In genomic region chr5:73191765-73192164, GRCm38 (mm10) we compare ENCODE assay signal across 10 mouse cellular contexts.
DNase-seq lines count a peak whose midpoint lies in the region; ATAC-seq and TF ChIP-seq lines count a peak whose summit lies in the region.
"Had no signal": no experiment of that assay in that cellular context is flagged by ENCODE, and none has a peak within 500 bp of the region (broad histone marks: within the 10 kb centered on the region; RNA-seq: fewer than 3 reads in every experiment).

No protein-coding gene starts in this region.

- no peak overlapping the region for H3K9ac ChIP-seq in intestine, embryonic 15.5 days
- H3K9ac ChIP-seq: forebrain, embryonic 12.5 days had no signal

- H3K27ac ChIP-seq in intestine, embryonic 15.5 days = peak overlapping the region; percentile 3; the same call in 1 of the 2 replicates
- peak overlapping the region; percentile 96 for H3K27ac ChIP-seq in small intestine, adult 2 months (ENCODE audit: insufficient read depth, low read depth, low read length)
- H3K27ac ChIP-seq in hindbrain, embryonic 10.5 days = no peak overlapping the region
- H3K27ac ChIP-seq: forebrain, embryonic 12.5 days had no signal

- no peak for TF ChIP-seq CTCF in small intestine, adult 2 months (IDR thresholded peaks at IDR 0.05; ENCODE audit: extremely low read depth, insufficient read length, insufficient replicate concordance, low read depth, low read length)

- no peak for TF ChIP-seq POLR2A in small intestine, adult 2 months (IDR thresholded peaks at IDR 0.05; ENCODE audit: low read depth, low read length)

- H3K4me3 ChIP-seq in intestine, embryonic 15.5 days (replicated peaks) = no peak overlapping the region
- H3K4me3 ChIP-seq in small intestine, adult 2 months (ENCODE audit: low read depth, low read length) = peak overlapping the region; percentile 39; the same call in 1 of the 2 replicates
- H3K4me3 ChIP-seq in hindbrain, embryonic 10.5 days = no peak overlapping the region
- H3K4me3 ChIP-seq: forebrain, embryonic 12.5 days had no signal

- no peaks in the 10 kb centered on the region for H3K27me3 ChIP-seq in intestine, embryonic 15.5 days (replicated peaks)
- no peaks in the 10 kb centered on the region for H3K27me3 ChIP-seq in small intestine, adult 2 months (ENCODE audit: control insufficient read depth, insufficient read depth, low read length)
- H3K27me3 ChIP-seq in hindbrain, embryonic 10.5 days (ENCODE audit: insufficient read depth, poor library complexity, severe bottlenecking) = no peaks in the 10 kb centered on the region
- H3K27me3 ChIP-seq: forebrain, embryonic 12.5 days had no signal

- H3K36me3 ChIP-seq in intestine, embryonic 15.5 days = no peaks in the 10 kb centered on the region
- H3K36me3 ChIP-seq in small intestine, adult 2 months (ENCODE audit: control insufficient read depth, insufficient read depth, low read length) = 0 out of 2 replicates have a peak, but pooled peaks cover 3% of the 10 kb centered on the region
- H3K36me3 ChIP-seq in hindbrain, embryonic 10.5 days = peaks cover 37% of the 10 kb centered on the region

- peak; percentile 29 for DNase-seq in embryo, embryonic 10.5 days (ENCODE audit: low spot score)
- DNase-seq in embryo, embryonic 11 days = no peak
- peak; percentile 91 for DNase-seq in c-Kit-positive CD71-positive TER-119-positive erythroid progenitor cells, embryonic 14.5 days (ENCODE audit: low spot score)
- DNase-seq in urinary bladder, postnatal 25 days (ENCODE audit: low spot score) = no peak
- DNase-seq in left cerebral cortex, postnatal 14 days (ENCODE audit: low spot score in 2 of 2) = no peak
- no peak for DNase-seq in hindbrain, embryonic 10.5 days (ENCODE audit: low spot score)
- DNase-seq: cerebellum, adult 9-10 months had no signal

- WGBS in intestine, embryonic 15.5 days = 47% methylated on average over 11 of the region's 11 CpGs
- WGBS in small intestine, adult 2 months = 25% methylated on average over 11 of the region's 11 CpGs
- 83% methylated on average over 11 of the region's 11 CpGs for WGBS in hindbrain, embryonic 10.5 days

- intact Hi-C loops in left cerebral cortex, postnatal 14 days (cut with DNase I) = no loop called here

- H3K4me1 ChIP-seq in intestine, embryonic 15.5 days (replicated peaks) = peaks cover 17% of the 10 kb centered on the region; the same call in 1 of the 2 replicates
- H3K4me1 ChIP-seq in small intestine, adult 2 months (ENCODE audit: control insufficient read depth, insufficient read depth, insufficient read length, low read length) = peaks cover 17% of the 10 kb centered on the region; the same call in 1 of the 2 replicates
- peaks cover 20% of the 10 kb centered on the region for H3K4me1 ChIP-seq in hindbrain, embryonic 10.5 days (replicated peaks)

- peak; percentile 75 for ATAC-seq in intestine, embryonic 15.5 days

- no peak overlapping the region for H3K4me2 ChIP-seq in intestine, embryonic 15.5 days (replicated peaks)
- H3K4me2 ChIP-seq: forebrain, embryonic 12.5 days had no signal

- no peaks in the 10 kb centered on the region for H3K9me3 ChIP-seq in intestine, embryonic 15.5 days
- no peaks in the 10 kb centered on the region for H3K9me3 ChIP-seq in hindbrain, embryonic 10.5 days
- H3K9me3 ChIP-seq: forebrain, embryonic 12.5 days had no signal

Comparison
In these comparisons a context has a peak if more than half of its experiments do, and no peak if none do; other contexts are left out.
1. DNase-seq: peak in embryo, embryonic 10.5 days (single experiment) and c-Kit-positive CD71-positive TER-119-positive erythroid progenitor cells, embryonic 14.5 days (single experiment); none in embryo, embryonic 11 days (single experiment), urinary bladder, postnatal 25 days (single experiment), left cerebral cortex, postnatal 14 days (0 of 2) and hindbrain, embryonic 10.5 days (single experiment).